Mouse (Mus musculus) spleen, adult 18-20 months (tissue): ENCODE measurements at regions not wholly inside any gene's neighbourhood (a gene's known extent, or its start where the extent isn't known, plus 50 kb on each side); places are given as distances from the start of the nearest gene placed in this dataset.

Experiments
- DNase-seq, 2 experiments: peaks; one replicate each; pipeline ENCODE4 v3.0.0; 2022; ENCODE audit warnings: mixed read lengths in 2 of 2

DNA sequence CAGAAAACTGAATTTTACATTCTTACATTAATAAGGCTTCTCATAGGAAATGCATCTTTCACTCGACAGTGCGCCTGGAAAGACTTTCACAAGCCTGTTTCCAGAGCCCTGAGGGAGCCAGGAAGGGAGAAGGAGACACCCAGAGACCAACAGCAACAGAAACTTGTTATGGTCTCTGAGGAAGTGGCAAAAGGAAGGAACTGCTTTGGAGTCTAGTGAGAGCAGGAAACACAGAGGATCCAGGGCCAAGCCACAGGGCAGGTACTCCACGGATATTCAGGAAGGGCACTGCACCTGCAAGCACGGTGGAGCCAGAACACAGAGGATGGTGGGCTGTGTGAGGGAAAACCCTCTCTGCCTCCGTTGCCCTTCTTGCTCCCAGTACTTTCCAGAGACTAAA lies 554.8 kb downstream of the Ptprc start:
- no peak for DNase-seq

- DNase-seq, result no peak
These were observed 557.3 kb downstream of the Ptprc start for GRCm38 (mm10) chr1:137618231-137618630.

DNA sequence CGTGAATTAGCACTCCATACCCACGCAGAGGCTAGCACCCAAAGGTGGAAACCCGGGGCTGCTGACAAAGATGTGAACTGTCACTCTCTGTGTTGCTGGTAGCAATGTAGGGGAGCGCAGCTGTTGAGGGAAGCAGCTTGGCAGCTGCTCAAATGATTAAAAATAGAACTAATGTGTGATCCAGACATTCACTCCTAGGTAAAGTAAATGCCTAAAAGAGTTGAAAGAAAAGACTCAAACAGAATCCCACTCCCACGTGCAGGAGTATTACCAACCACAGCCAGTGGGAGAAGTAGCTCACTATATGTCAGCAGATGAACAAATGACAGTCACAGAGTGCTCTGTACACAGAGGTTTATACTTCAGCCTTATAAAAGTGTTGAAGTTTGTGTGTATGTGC lies 558.0 kb downstream of the Ptprc start:
- no peak for DNase-seq

DNA sequence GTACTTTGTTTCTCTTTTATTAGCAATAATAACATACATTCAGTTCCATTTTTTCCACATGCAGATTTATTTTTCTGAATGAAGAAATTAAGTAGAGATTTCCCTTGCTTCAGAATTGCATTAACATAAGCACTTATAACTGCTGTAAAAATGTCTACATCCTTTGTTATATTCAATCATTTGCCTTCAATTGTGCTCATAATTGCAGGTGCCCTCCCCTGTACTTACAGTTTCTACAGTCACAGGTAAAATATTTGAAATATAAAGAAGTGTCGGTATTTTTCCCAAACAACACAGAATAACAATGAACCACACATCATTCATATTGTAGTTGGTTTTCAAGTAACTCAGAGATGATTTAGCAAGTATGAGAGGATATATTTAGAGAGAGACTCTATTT lies 568.8 kb downstream of the Ptprc start:
- DNase-seq, result no peak

GRCm38 (mm10) chr1:137605890-137606663 lies 569.4 kb downstream of the Ptprc start:
- no peak for DNase-seq

- no peak for DNase-seq
These were observed 581.8 kb downstream of the Ptprc start for GRCm38 (mm10) chr1:137593732-137594131.

DNA sequence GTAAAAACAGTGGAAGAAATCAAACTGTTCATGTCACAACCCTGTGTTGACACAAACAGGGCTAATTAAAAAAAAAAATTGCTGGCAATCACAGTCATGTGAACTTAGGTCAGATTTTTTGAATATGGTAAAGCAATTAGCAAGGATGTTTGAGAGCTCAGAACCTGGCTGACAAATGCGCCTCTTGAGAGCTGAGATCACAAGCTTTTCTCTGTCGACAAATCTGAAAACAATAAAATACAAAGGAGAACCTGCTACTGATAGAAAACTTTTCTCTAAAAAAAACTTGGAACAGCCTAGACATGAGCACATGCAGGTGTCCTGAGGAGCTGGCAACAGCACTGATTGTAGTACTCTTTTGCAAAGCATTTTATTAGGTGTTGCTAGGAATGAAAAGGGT lies 583.6 kb downstream of the Ptprc start:
- DNase-seq, result no peak

GRCm38 (mm10) chr1:137591295-137591694 lies 584.2 kb downstream of the Ptprc start:
- no peak for DNase-seq

- no peak for DNase-seq
These were observed 586.9 kb downstream of the Ptprc start for GRCm38 (mm10) chr1:137588304-137589300.

- DNase-seq, result no peak
These were observed 587.9 kb downstream of the Ptprc start for GRCm38 (mm10) chr1:137587481-137588228.

GRCm38 (mm10) chr1:137584696-137585095 lies 590.8 kb downstream of the Ptprc start:
- no peak for DNase-seq

- DNase-seq, result no peak
These were observed 591.3 kb downstream of the Ptprc start for GRCm38 (mm10) chr1:137584104-137584675.

DNA sequence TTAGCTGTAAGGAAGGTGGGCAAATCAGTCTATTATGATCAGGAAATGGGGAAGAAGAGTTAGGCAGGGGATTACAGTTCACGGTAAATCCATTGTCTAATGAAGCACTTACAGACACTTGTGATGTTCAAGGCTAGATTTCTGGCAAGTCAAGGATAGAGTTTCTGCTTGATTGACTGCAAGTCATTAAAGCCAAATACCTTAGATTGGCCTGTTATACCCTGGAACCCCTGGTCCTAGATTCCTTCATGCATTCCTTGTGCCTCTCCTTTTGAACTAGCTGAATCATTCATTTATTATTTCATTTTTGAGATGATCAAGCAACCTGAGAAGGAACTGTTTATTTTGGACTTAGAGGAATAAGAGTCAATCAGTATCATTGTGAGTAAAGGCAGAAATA lies 597.9 kb downstream of the Ptprc start:
- DNase-seq, result no peak

DNA sequence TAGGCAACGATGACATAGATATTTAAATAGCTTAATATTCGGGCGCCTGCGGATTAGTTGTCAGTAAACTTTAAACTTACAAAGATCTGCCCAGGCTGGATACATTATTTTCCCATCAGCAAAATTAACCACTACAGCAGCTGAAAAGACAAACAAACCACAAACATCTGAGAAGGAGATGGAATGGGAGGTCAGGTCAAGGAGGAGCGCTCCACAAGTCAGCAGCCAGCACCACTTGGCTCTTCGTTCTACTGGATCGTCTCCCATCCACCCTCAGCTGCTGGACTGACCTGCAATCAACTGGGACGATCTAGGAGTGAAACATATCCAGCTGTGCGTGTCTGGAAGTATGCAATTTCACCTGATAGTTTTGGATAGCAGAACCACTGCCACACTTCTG lies 599.3 kb downstream of the Ptprc start:
- DNase-seq, result no peak

- no peak for DNase-seq
These were observed 600.1 kb downstream of the Ptprc start for GRCm38 (mm10) chr1:137575380-137575779.

- no peak for DNase-seq
These were observed 603.3 kb downstream of the Ptprc start for GRCm38 (mm10) chr1:137571905-137572865.

DNA sequence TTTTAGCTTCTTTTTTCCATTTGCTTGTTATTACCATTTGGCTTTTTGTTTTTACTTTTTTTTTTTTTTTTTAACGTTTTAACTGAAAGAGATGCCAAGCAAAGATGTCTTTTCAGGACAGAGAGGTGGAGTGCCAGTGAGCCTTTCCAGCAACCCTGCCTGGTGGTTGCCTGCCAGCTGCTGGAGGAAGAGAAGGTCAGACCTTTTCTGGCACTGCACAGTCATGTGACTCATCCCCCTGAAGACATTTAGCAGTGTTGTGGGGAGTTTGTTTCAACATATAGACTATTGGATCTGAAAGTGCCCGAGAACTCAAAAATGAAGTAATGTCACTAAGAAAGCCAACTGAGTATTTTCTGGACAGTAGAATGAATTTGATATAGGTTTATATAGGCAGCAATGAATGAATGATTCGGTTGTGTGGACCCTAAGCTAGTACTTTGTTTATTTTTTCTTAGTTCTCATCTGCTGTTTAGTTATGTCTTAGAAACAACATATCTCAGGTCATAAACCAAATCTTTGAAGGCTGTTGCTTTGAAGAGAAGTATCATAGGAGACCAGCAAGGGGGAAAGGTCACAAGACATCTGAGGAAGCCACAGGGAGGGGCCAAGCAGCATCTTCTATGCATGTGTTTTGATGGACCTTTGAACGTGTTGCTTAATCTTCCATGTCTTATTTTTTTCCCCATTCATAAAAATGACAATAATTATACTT lies 604.2 kb downstream of the Ptprc start:
- no peak for DNase-seq

- no peak for DNase-seq
These were observed 607.3 kb upstream of the Nr5a2 start for GRCm38 (mm10) chr1:137567526-137567925.

DNA sequence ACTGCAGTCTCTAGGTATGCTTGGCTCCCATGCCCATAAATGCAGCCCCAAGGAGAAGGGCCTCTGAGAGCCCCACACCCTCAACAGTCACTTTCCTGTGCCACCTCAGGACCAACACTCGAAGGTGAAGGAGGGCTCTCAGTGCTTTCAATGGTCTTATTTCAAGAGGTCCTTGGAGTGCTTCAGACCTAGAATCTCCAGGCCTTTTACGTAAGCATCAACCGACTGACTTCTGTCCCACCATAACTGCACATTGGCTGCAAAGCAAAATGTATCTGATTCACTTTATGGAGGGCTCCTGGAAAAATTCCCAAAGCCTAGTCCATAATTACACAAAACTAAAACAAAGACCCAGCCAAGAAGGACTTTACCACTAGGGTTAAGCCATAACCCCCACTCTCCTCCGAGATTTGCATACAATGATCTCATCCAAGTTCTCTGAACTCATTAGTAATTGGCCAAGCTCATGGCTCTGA lies 605.4 kb upstream of the Nr5a2 start:
- no peak for DNase-seq

DNA sequence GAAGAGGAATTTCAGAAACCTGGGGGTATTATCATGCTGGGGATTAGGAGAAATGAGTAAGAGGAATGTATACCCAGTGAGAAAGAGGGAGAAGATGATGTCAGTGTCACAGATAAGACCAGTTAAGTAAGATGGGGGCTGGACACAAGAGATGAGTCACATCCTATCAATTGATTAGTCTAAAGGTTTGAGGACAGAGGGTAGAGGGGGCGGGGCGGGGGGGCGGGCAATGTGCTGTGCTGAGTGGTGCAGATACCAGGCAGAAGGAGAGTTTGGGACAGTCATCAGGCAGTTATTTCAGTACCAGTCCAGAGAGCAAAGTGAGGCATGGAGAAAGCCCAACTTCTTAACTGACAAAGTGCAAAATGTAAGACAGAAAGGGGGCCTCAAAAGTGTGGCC lies 601.4 kb upstream of the Nr5a2 start:
- DNase-seq, result no peak
